Mouse (Mus musculus): ENCODE results near the gene Zbtb46.

Gene Zbtb46

GRCm38 (mm10) chr2:181465423-181465822 lies 6.2 kb upstream of the Zbtb46 start:
- DNase-seq (ENCODE audit: extremely low read depth, low read depth), result no peak

- DNase-seq (ENCODE audit: extremely low read depth, low read depth), result no peak
Measured at GRCm38 (mm10) chr2:181463008-181463738, 3.9 kb upstream of the Zbtb46 start.

- DNase-seq (ENCODE audit: extremely low read depth, low read depth), result no peak
Measured at GRCm38 (mm10) chr2:181462604-181463003, 3.4 kb upstream of the Zbtb46 start.

DNA sequence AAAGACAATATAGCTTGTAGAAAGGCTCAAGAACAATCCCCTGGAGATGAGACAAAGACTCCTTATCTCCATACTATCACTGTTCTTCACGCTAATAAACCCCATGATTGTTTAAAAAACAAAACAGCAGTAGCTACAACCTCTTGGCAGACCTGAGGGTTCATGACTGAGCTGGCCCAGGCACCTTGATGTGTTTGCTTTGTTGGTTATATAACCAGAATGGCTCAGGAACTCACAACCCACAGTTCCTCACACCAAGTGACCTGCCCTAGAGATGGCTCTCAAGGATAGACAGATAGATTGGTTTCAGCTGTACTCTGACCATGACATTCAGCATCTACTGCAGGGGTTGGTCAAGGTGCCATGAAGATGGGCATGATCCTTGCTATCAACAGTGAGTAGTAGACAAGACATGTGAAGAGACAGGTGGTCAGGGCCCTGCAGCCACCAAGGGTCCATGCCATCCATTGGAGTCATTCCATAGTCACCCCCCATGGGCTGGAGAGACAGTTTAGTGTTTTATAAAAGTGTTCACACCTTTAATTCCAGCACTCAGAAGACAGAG lies 2.4 kb upstream of the Zbtb46 start:
- no peak for DNase-seq (ENCODE audit: extremely low read depth, low read depth)

GRCm38 (mm10) chr2:181459673-181460621 lies 721 bp upstream of the Zbtb46 start:
- no peak for DNase-seq (ENCODE audit: extremely low read depth, low read depth)

DNA sequence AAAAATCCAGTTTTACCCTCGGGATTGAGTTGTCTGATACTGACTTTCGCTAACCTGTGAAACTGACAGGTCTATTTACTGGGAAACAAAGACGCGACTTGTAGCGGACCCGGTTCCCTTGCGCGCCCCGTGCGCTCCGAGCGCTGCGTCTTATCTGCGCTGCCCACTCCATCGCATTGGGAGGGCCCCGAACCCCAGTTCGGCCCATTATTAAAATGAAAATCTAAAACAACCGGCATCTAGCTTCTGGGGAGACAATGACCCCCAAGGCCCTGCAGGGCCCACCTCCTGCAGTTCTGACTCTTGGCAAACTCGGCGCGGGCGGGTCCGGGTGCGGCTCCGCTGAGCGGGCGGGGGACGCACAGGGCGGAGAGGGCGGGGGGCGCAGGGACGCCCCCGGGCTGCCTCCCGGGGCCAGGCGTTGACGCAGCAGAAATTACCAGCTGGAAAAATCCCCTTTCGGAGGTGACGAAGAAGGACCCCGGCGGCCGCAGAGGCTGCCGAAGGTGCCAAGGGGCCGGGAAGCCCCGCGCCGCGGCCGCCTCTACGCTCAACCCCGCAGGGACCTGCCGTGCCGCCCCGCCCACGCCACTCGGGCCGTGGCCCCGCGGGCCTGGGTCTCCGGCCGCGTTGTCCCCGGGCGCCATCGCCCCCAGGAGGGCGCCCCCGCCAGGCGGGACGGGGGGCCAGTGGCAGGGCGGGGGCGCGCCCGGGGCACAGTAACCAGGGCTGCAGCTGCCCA lies 644 bp downstream of the Zbtb46 start:
- DNase-seq (ENCODE audit: extremely low read depth, low read depth), result no peak

DNA sequence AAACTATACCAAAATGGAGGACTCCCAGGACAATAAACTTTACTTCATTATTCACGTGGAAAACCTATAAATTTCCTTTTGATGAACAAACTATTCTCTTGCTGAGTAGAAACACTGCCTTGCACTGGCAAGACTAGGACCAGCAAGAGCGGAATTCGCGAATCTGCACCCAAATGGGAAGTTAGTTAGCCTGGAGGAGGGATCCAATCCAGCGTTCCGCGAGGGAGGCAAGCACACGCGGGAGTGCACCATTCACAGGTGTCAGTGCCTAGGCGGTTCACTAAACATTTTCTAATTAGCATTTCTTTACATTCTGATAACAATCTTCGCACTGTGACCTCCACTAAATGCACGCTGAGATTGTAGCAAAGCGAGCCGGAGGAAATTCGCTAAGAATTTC lies 1.4 kb downstream of the Zbtb46 start:
- DNase-seq (ENCODE audit: extremely low read depth, low read depth), result no peak

DNA sequence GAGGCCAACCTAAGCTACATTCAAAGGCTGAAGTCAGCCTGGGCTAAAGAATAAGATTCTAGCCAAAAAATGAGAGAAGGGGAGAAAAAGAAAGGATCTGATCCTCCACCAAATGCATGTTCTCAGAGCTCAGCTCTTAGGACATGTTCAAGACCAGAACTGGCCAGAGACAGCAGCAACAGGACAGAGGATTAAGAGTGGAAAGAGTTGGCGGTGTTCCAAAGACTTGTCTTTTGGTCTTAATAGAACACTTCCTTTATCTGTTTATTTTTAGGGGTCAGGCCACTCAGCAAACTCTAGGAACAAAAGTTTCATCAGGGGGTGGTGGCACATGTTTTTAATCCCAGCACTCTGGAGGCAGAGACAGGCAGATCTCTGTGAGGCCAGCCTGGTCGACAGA lies 3.3 kb downstream of the Zbtb46 start:
- DNase-seq (ENCODE audit: extremely low read depth, low read depth), result no peak

- DNase-seq (ENCODE audit: extremely low read depth, low read depth), result no peak
Measured at GRCm38 (mm10) chr2:181453274-181453673, 6.0 kb downstream of the Zbtb46 start.

- DNase-seq (ENCODE audit: extremely low read depth, low read depth), result no peak
Measured at GRCm38 (mm10) chr2:181452181-181452580, 7.0 kb downstream of the Zbtb46 start.

- no peak for DNase-seq (ENCODE audit: extremely low read depth, low read depth)
Measured at GRCm38 (mm10) chr2:181443016-181443415, 16.2 kb downstream of the Zbtb46 start.

GRCm38 (mm10) chr2:181438176-181438575 lies 21.1 kb downstream of the Zbtb46 start:
- no peak for DNase-seq (ENCODE audit: extremely low read depth, low read depth)

DNA sequence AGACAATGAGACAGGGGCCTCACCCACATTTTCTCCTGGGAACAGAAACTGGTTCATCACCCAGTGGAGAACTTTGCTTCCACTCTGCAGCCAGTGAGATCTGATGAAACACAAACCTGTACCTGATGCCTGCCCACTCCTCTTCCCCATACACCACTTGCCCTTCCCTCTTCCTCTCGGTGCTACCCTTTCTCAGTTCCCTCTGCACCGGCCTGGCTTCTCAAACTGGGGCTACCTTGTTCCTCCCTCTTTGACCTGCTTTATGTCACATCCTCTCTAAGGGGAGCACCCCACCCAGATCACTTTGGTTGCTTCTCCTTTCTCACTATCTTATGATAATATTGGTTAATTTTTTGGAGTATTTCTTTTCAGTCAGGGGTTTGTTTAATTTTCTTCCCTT lies 23.0 kb downstream of the Zbtb46 start:
- DNase-seq (ENCODE audit: extremely low read depth, low read depth), result no peak

GRCm38 (mm10) chr2:181423834-181424233 lies 35.4 kb downstream of the Zbtb46 start:
- no peak for DNase-seq (ENCODE audit: extremely low read depth, low read depth)

DNA sequence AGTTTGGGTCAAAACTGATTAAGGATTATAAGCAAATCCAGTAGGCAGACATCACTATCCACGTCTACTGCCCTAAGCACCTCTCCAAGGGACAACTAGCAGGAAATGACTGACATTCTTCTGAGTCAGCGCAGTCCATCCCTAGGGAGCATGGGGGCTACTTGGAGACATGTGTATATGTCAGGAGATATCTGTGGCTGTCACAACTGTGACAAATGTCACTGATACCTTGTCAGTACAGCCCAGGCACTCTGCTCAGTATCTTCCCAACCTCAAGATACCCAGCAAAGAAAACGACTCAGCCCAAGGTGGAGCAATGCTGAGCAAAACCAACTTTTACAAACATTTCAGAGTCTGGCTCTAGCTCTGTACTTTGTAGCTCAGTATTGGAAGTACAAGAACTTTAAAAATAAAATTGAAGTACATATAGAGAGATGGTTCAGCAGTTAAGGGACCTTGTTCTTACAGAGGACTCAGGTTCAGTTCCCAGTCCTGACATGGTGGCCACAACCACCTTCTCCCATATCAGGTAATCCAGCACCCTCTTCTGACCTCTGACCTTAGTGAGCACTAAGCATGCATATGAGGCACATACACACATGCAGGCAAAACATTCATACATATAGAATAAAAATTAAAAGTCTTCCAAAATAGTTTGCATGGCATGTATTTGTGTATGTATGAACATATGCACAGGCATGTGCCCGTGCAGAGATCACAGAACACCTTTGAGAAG lies 38.2 kb downstream of the Zbtb46 start:
- DNase-seq (ENCODE audit: extremely low read depth, low read depth), result no peak

DNA sequence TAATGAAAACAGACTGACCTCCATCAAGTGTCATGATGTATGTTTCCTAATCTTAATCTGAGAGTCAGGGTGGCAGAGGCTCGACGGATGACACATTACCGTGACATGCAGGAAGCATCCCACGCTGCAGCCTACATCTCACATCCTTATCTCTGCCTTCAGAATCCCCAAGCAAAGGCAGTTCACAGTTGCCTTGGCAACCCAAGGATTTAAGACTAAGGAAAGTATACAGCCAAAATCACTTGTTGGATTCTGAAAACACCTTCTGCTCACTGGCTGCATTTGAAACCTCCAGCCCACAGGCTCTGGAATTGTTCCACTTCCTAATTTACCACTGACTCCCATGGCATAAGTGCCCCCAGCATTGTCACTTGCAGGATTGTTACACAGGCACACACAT lies 38.8 kb downstream of the Zbtb46 start:
- DNase-seq (ENCODE audit: extremely low read depth, low read depth), result no peak

DNA sequence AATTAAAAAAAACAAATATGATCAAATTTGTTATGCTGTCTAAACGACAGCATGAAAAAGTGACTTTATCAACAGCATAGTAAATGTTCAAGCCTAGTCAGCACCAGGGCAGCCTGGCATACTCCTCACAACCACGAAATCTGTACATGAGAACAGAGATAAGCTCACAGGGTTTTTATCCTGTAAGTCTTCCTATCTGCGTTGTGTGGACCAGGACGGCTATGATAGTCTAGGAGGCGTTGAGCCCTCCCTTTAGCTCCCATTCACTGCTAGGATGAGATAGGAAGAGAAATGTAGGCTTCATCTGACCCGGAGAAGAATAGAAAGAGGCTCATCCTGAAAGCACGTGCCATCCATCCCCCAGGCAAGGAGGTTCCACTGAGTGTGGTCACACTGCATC lies 39.9 kb downstream of the Zbtb46 start:
- no peak for DNase-seq (ENCODE audit: extremely low read depth, low read depth)

GRCm38 (mm10) chr2:181415945-181416344 lies 43.3 kb downstream of the Zbtb46 start:
- no peak for DNase-seq (ENCODE audit: extremely low read depth, low read depth)

DNA sequence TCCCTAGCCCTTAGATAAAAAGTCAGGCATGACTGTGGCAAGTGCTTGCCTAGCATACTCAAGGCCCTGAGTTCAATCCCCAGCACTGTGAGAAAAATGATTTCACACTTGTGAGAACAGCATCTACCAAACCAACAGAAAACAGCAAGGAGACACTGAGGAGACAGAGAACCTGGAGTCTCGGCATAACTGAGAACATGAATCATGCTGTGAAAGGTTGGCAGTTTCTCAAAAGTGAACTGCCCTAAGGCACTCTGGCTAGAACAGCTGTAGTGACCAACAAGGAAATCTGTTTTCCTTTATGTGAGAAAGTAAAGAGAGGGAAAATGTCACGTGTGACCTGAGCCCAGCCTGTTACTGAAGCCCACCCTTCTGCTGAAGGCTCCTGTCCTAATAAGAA lies 46.1 kb downstream of the Zbtb46 start:
- DNase-seq (ENCODE audit: extremely low read depth, low read depth), result no peak

GRCm38 (mm10) chr2:181410760-181411473 lies 48.3 kb downstream of the Zbtb46 start:
- DNase-seq (ENCODE audit: extremely low read depth, low read depth), result peak; percentile 39
